Mouse (Mus musculus) spleen, adult 2 months (tissue): ENCODE measurements around the gene Lrrc47.

Experiments used
- CTCF ChIP-seq: fragments of 200-500 bp; IDR thresholded peaks from 2 replicates; pipeline ENCODE4 v1.5.1; 2011; ENCODE audit warnings: mild to moderate bottlenecking, inconsistent platforms; ENCODE audit not compliant: insufficient read depth, insufficient read length, insufficient replicate concordance; ENCODE audit errors: extremely low read depth
- POLR2A ChIP-seq: fragments of 200-500 bp; IDR thresholded peaks from 2 replicates; pipeline ENCODE4 v1.6.1; 2011; ENCODE audit warnings: low read depth, low read length, inconsistent platforms

DNA sequence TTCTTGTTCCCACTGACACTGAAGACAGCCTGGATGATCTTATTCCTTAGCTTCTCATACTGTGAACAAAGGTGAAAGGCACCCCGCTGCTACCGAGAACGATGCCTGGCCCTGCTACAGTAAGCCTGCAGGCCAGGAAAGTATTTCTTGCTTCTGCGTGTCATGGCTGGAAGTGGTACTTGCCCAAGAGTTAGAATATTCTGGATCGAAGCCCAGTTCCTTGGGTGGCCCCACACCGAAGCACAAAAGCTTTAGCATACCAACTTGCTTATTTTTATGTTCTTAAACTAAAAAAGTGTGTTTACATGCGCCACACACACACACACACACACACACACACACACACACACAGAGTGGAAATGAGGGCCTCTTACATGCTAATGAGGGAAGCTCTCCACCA, 16.5 kb downstream of the Lrrc47 start:
- TF ChIP-seq CTCF (no peak), POLR2A (no peak)
